Mouse (Mus musculus) brain, embryonic 14.5 days (tissue): ENCODE measurements around the gene Arf3.
"Not testable (repeated sequence)": the region's sequence is repeated elsewhere in the genome, so short reads cannot be mapped to it uniquely, and the experiment has no call there.

Experiments
- CTCF ChIP-seq: fragments of 200-500 bp; IDR thresholded peaks from 2 replicates; pipeline ENCODE4 v1.5.1; 2012; ENCODE audit warnings: inconsistent platforms, mild to moderate bottlenecking, moderate library complexity, borderline replicate concordance; ENCODE audit not compliant: insufficient read depth, insufficient read length; ENCODE audit errors: extremely low read depth
- POLR2A ChIP-seq: fragments of 200-500 bp; IDR thresholded peaks from 2 replicates; pipeline ENCODE4 v1.6.1; 2012; ENCODE audit warnings: mild to moderate bottlenecking, inconsistent platforms, borderline replicate concordance; ENCODE audit not compliant: poor library complexity, insufficient read depth, insufficient read length, severe bottlenecking; ENCODE audit errors: extremely low read depth

GRCm38 (mm10) chr15:98810212-98810611, 47.2 kb upstream of the Arf3 start:
- TF ChIP-seq CTCF, POLR2A: not testable (repeated sequence)
